ENCODE assay signal across 8 mouse cellular contexts in the genomic region with DNA sequence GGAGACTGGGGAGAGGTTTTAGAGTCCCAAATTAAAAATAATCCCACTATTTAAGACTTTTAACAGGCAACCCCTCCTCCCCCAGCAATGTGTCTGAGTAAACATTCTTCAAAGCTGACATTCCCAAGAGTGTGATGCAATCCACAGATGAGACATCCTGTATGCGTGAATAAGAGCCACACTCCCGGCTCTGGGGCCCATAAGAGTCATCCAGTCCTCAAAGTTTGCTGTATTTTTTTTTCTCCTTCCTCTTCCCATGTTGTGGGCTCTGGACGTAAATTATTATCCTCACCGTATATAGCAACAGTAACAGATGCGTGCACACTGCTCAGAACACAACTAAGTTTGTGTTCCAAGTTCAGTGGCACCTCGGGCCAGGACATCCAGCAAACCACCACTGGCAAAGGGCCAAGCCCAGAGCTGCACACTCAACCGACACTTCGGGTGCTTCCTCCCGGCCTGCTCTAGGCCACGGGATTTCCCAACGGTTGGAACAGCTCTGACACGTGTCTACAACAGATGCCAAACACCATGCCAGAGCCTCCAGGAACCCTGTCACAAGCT.
DNase-seq lines count a peak whose midpoint lies in the region; ATAC-seq and TF ChIP-seq lines count a peak whose summit lies in the region.

No protein-coding gene starts in this region.

- H3K36me3 ChIP-seq in lung, embryonic 16.5 days (ENCODE audit: control insufficient read depth, insufficient read depth, low read length) = no peaks in the 10 kb centered on the region
- H3K36me3 ChIP-seq in midbrain, embryonic 10.5 days = no peaks in the 10 kb centered on the region

- H3K27me3 ChIP-seq in lung, embryonic 16.5 days (ENCODE audit: control insufficient read depth, insufficient read depth, low read depth, low read length) = no peaks in the 10 kb centered on the region
- H3K27me3 ChIP-seq in midbrain, embryonic 10.5 days (ENCODE audit: low read depth, poor library complexity, severe bottlenecking) = peaks cover 6% of the 10 kb centered on the region; the same call in 1 of the 2 replicates

- no peaks in the 10 kb centered on the region for H3K9me3 ChIP-seq in lung, embryonic 16.5 days (ENCODE audit: control insufficient read depth, low read length)
- H3K9me3 ChIP-seq in midbrain, embryonic 10.5 days (replicated peaks) = no peaks in the 10 kb centered on the region

- H3K9ac ChIP-seq in lung, embryonic 16.5 days (ENCODE audit: low read length) = 0 out of 2 replicates have a peak overlapping the region, but pooled peaks have one; percentile 13

- no peak for TF ChIP-seq CTCF in layer of hippocampus, adult 2 months (conservative IDR thresholded peaks at IDR 0.05)

- 10% methylated on average over 12 of the region's 12 CpGs for whole genome bisulfite sequencing in lung, embryonic 16.5 days
- 90% methylated on average over 12 of the region's 12 CpGs for whole genome bisulfite sequencing in midbrain, embryonic 10.5 days

- peaks cover 5% of the 10 kb centered on the region; the same call in 1 of the 2 replicates for H3K4me1 ChIP-seq in brown adipose tissue, adult 24 weeks (ENCODE audit: control insufficient read depth, insufficient read depth, insufficient read length, low read length)
- peaks cover 21% of the 10 kb centered on the region for H3K4me1 ChIP-seq in lung, embryonic 16.5 days (replicated peaks; ENCODE audit: control insufficient read depth, insufficient read depth, low read length)
- peaks cover 27% of the 10 kb centered on the region for H3K4me1 ChIP-seq in midbrain, embryonic 10.5 days

- peak; percentile 20 to 50 for DNase-seq in cerebellum, postnatal 14 days
- DNase-seq in cerebellum, adult 18-20 months = no peak
- DNase-seq in heart, postnatal 4 days = peak; percentile 75
- no peak for DNase-seq in layer of hippocampus, adult 2 months (ENCODE audit: low spot score in 2 of 2)
- DNase-seq in midbrain, embryonic 10.5 days (ENCODE audit: low spot score) = no peak
- no peak for DNase-seq in retina, embryonic 14.5 days (ENCODE audit: low spot score)

- peak; percentile 86 for ATAC-seq in lung, embryonic 16.5 days (ENCODE audit: low read depth)

- no peak overlapping the region for H3K4me3 ChIP-seq in brown adipose tissue, adult 24 weeks (ENCODE audit: insufficient read depth, low read depth, low read length)
- no peak overlapping the region for H3K4me3 ChIP-seq in lung, embryonic 16.5 days (ENCODE audit: low read length)
- H3K4me3 ChIP-seq in layer of hippocampus, adult 2 months = no peak overlapping the region
- no peak overlapping the region for H3K4me3 ChIP-seq in midbrain, embryonic 10.5 days

- H3K4me2 ChIP-seq in lung, embryonic 16.5 days (ENCODE audit: low read depth, low read length) = peak overlapping the region; percentile 18; the same call in 1 of the 2 replicates

- H3K27ac ChIP-seq in brown adipose tissue, adult 24 weeks (replicated peaks; ENCODE audit: low read depth, low read length) = peak overlapping the region; percentile 78
- H3K27ac ChIP-seq in lung, embryonic 16.5 days (ENCODE audit: low read length) = peak overlapping the region; percentile 83
- no peak overlapping the region for H3K27ac ChIP-seq in layer of hippocampus, adult 2 months
- no peak overlapping the region for H3K27ac ChIP-seq in midbrain, embryonic 10.5 days (replicated peaks)

Comparison
In these comparisons a context has a peak if more than half of its experiments do, and no peak if none do; other contexts are left out.
1. DNase-seq: peak in cerebellum, postnatal 14 days (2 of 2) and heart, postnatal 4 days (single experiment); none in cerebellum, adult 18-20 months (0 of 2), layer of hippocampus, adult 2 months (0 of 2), midbrain, embryonic 10.5 days (single experiment) and retina, embryonic 14.5 days (single experiment).
2. H3K27ac ChIP-seq: peak in brown adipose tissue, adult 24 weeks (single experiment) and lung, embryonic 16.5 days (single experiment); none in layer of hippocampus, adult 2 months (single experiment) and midbrain, embryonic 10.5 days (single experiment).